Mouse (Mus musculus) retina, postnatal 1 day (tissue): ENCODE data around the gene Zcchc2.

ENCODE experiments used
- DNase-seq: peaks from one replicate; pipeline ENCODE4 v3.0.0-alpha.2; 2012

Gene Zcchc2

GRCm38 (mm10) chr1:106074141-106074540 is 83.9 kb downstream of the Zcchc2 start:
- DNase-seq, result no peak

- no peak for DNase-seq
Observed at GRCm38 (mm10) chr1:106074656-106075055, 84.5 kb downstream of the Zcchc2 start.

DNA sequence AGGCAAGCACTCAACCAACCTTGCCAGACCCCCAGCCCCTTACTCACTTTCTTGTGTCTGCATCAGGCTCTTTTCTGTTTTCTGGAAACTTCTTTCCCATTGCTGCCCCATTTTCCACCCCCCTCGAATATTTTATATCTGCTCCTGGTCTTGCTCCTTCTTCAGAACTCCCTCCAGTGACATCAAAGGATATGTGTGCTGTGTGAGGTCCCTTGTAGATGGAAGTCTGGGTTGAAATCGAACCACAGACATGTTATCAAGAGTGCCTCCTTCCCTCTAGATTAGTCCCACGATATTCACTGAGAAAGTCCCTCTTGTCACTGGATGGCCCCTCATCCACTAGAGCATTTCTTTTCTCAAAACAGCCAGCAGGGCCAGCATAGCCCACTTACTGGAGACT is 86.4 kb downstream of the Zcchc2 start:
- no peak for DNase-seq

- DNase-seq, result no peak
Observed at GRCm38 (mm10) chr1:106077166-106077565, 87.0 kb downstream of the Zcchc2 start.
